Mouse (Mus musculus) lung, postnatal 0 days (tissue): ENCODE data around the gene Rbpjl. TPM values are rescaled to one million over a fixed set of nuclear protein-coding genes. Genes with fewer than 3 reads are reported as not detected.
A peak's percentile ranks its signal among the peaks of the same experiment; 100 is the strongest.

Experiments
- ATAC-seq: fragments of 200-750 bp; cut with Nextera tagmentation; 2 replicates; pipeline ENCODE4 v1.8.0; 2017; ENCODE audit warnings: moderate library complexity
- DNase-seq: peaks from one replicate; pipeline ENCODE4 v3.0.0-alpha.2; 2016; ENCODE audit warnings: low spot score
- H3K27ac ChIP-seq: fragments of 300-500 bp; sonication (generic); 2 replicates; pipeline ENCODE4 v1.5.1; 2014; ENCODE audit warnings: antibody characterized with exemption, mild to moderate bottlenecking, low read length, mixed read lengths
- H3K27me3 ChIP-seq: fragments of 300-500 bp; sonication (generic); replicated peaks from 2 replicates; pipeline ENCODE4 v1.6.1; 2014; ENCODE audit warnings: low read length, mixed read lengths; ENCODE audit not compliant: insufficient read depth
- H3K36me3 ChIP-seq: fragments of 300-500 bp; sonication (generic); 2 replicates; pipeline ENCODE4 v1.6.1; 2014; ENCODE audit warnings: low read length, mixed read lengths; ENCODE audit not compliant: insufficient read depth
- H3K4me1 ChIP-seq: fragments of 300-500 bp; sonication (generic); 2 replicates; pipeline ENCODE4 v1.6.1; 2014; ENCODE audit warnings: antibody characterized with exemption, low read depth, low read length, mixed read lengths; ENCODE audit not compliant: insufficient read depth
- H3K4me2 ChIP-seq: fragments of 300-500 bp; sonication (generic); replicated peaks from 2 replicates; pipeline ENCODE4 v1.6.1; 2014; ENCODE audit warnings: low read depth, mild to moderate bottlenecking, low read length, moderate library complexity, mixed read lengths
- H3K4me3 ChIP-seq: fragments of 300-500 bp; sonication (generic); 2 replicates; pipeline ENCODE4 v1.5.1; 2014; ENCODE audit warnings: low read depth, low read length
- H3K9ac ChIP-seq: fragments of 300-500 bp; sonication (generic); replicated peaks from 2 replicates; pipeline ENCODE4 v1.6.1; 2014; ENCODE audit warnings: low read depth, mild to moderate bottlenecking
- H3K9me3 ChIP-seq: fragments of 300-500 bp; sonication (generic); 2 replicates; pipeline ENCODE4 v1.6.1; 2016; ENCODE audit warnings: low read length, mixed read lengths
- CTCF ChIP-seq: IDR thresholded peaks from 2 replicates; pipeline ENCODE4 v1.5.1; 2016; ENCODE audit warnings: antibody characterized with exemption, mild to moderate bottlenecking
- EP300 ChIP-seq: IDR thresholded peaks from 2 replicates; pipeline ENCODE4 v1.6.1; 2016; ENCODE audit warnings: antibody characterized with exemption, mild to moderate bottlenecking, control low read depth
- WGBS: fragments of 180-500 bp; shearing (Covaris S2); extraction: QIAGEN DNeasy Blood & Tissue Kit; methylation state at CpG from one replicate; pipeline ENCODE4 v1.1.7; 2014; 5-methylcytosine and 5-hydroxymethylcytosine counted together
- polyA plus RNA-seq: library from polyadenylated mRNA; unstranded; fragments of >200 nt; fragmentation: Nextera tagmentation; extraction: Ambion mirVana; gene quantifications from 2 replicates; pipeline ENCODE4 v1.2.1, GENCODE M21; 2015

Rbpjl gene
- polyA plus RNA-seq, 1 experiment from 2014 or later: 29.7 TPM

DNA sequence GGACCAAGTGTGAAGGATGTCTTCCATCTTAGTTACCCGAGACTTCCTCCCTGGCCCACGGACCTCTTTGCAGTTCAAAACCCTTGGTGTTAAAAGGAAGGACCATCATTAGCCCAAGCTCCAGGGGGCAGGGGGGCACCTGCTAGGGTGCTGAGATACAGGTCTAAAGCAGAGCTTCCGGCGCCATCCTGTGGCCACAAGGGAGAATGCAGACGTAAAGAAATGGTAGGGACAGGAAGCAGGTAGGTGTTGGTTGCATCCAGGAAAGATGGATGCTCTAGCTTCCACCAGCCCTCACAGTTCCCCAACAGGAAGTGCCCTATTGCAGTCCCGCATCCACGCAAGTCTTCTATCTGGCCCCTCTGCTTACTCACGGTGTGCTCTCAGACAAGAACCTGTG lies 16.0 kb upstream of the Rbpjl start:
- DNase-seq: peak; percentile 66
- WGBS: 19% methylated on average over 8 of the region's 8 CpGs
- no peak overlapping the region for H3K4me2 ChIP-seq

DNA sequence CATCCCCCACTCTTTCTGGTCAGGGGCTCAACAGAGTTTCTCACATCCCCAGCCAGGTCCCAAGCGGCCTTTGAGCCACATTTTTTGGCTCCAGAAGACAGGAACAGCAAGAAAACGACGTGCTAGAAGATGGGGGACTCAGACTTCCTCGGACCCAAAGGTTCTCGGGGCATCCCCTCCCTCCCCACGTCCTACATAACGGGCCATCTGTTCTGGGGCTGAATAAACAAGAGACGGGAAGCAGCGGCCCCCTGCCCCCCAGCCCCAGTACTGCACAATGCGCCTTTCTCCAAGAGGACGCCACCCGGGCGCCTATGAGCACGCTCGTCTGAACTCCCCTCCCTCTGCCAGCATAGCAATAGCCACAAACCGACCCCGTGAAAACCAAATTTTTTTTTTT lies 13.9 kb upstream of the Rbpjl start, which contains the start of gene Slpi:
Slpi (minus strand) TSS at position 76 of the 400 bp plus-strand sequence.
- Histone ChIP-seq H3K27ac (no peak within 1 kb of the TSS), H3K9me3 (no peaks in the 10 kb centered on the region), H3K27me3 (no peaks in the 10 kb centered on the region), H3K9ac (no peak within 1 kb of the TSS; the same call in 1 of the 2 replicates), H3K4me3 (peak within 1 kb of the TSS; percentile 41), H3K4me2 (peak within 1 kb of the TSS; percentile 70), H3K36me3 (no peaks in the 10 kb centered on the region), H3K4me1 (peaks cover 19% of the 10 kb centered on the region; the same call in 1 of the 2 replicates)
- DNase-seq (no peak), ATAC-seq (peak; percentile 34)
- TF ChIP-seq CTCF (no peak), EP300 (no peak)
- WGBS: 5% methylated on average over 17 of the region's 17 CpGs

More for the DNA sequence above, 16.0 kb upstream of the Rbpjl start:
- Histone ChIP-seq H3K9me3 (no peaks in the 10 kb centered on the region), H3K27me3 (no peaks in the 10 kb centered on the region), H3K9ac (no peak overlapping the region), H3K4me3 (no peak overlapping the region), H3K36me3 (no peaks in the 10 kb centered on the region), H3K4me1 (peaks cover 19% of the 10 kb centered on the region; the same call in 1 of the 2 replicates), H3K27ac (no peak overlapping the region)
- TF ChIP-seq EP300: no peak
- TF ChIP-seq CTCF: peak; percentile 82
- ATAC-seq: no peak

- H3K36me3 ChIP-seq: no peaks in the 10 kb centered on the region
- H3K4me3 ChIP-seq: peak overlapping the region; percentile 41
- peak; percentile 81 for DNase-seq
- H3K27ac ChIP-seq: no peak overlapping the region
- H3K4me2 ChIP-seq: peak overlapping the region; percentile 70
- TF ChIP-seq EP300: no peak
- TF ChIP-seq CTCF: peak; percentile 88
- WGBS: 2% methylated on average over 27 of the region's 30 CpGs
- ATAC-seq: peak; percentile 65
- H3K27me3 ChIP-seq: no peaks in the 10 kb centered on the region
- no peak overlapping the region; the same call in 1 of the 2 replicates for H3K9ac ChIP-seq
- H3K4me1 ChIP-seq: peaks cover 19% of the 10 kb centered on the region; the same call in 1 of the 2 replicates
- no peaks in the 10 kb centered on the region for H3K9me3 ChIP-seq
These were observed 13.4 kb upstream of the Rbpjl start for GRCm38 (mm10) chr2:164389499-164389898.

- no peak overlapping the region for H3K4me2 ChIP-seq
- H3K9ac ChIP-seq: no peak overlapping the region
- H3K9me3 ChIP-seq: no peaks in the 10 kb centered on the region
- no peak overlapping the region for H3K4me3 ChIP-seq
- DNase-seq (no peak), ATAC-seq (no peak)
- H3K27ac ChIP-seq: no peak overlapping the region
- TF ChIP-seq EP300 (no peak), CTCF (no peak)
- peaks cover 8% of the 10 kb centered on the region; the same call in 1 of the 2 replicates for H3K4me1 ChIP-seq
- WGBS: 78% methylated on average over 29 of the region's 29 CpGs
- no peaks in the 10 kb centered on the region for H3K27me3 ChIP-seq
- H3K36me3 ChIP-seq: no peaks in the 10 kb centered on the region
These were observed 9.8 kb upstream of the Rbpjl start for GRCm38 (mm10) chr2:164393126-164393525.

- ATAC-seq (no peak), DNase-seq (no peak)
- no peak overlapping the region for H3K4me3 ChIP-seq
- H3K9ac ChIP-seq: no peak overlapping the region
- peaks cover 9% of the 10 kb centered on the region; the same call in 1 of the 2 replicates for H3K27me3 ChIP-seq
- no peaks in the 10 kb centered on the region for H3K4me1 ChIP-seq
- WGBS: 88% methylated on average over 7 of the region's 7 CpGs
- no peaks in the 10 kb centered on the region for H3K36me3 ChIP-seq
- no peak overlapping the region for H3K4me2 ChIP-seq
- no peak overlapping the region for H3K27ac ChIP-seq
- TF ChIP-seq EP300 (no peak), CTCF (no peak)
- no peaks in the 10 kb centered on the region for H3K9me3 ChIP-seq
These were observed 6.9 kb upstream of the Rbpjl start for GRCm38 (mm10) chr2:164396076-164396475.

DNA sequence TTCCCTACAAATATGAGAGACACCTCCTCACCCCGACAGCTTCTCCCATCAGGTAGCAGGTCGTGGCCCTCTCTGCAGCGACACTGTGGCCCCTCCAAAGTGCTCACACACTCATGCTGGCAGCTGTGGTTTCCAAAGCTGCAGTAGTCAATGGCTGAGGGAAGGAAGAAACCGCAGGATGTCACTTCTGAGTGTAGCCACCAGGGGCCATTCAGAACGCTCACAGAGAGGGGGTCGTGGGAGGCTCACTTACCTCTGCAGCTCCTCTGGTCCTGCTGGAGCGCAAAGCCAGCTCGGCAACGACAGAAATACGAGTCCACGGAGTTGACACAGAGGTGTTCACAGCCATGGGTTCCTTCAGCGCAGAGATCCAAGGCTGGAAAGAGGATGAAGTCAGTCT lies 6.0 kb upstream of the Rbpjl start:
- Histone ChIP-seq H3K27me3 (peaks cover 14% of the 10 kb centered on the region), H3K36me3 (no peaks in the 10 kb centered on the region), H3K4me1 (no peaks in the 10 kb centered on the region), H3K9me3 (no peaks in the 10 kb centered on the region), H3K9ac (no peak overlapping the region), H3K27ac (no peak overlapping the region), H3K4me2 (no peak overlapping the region), H3K4me3 (no peak overlapping the region)
- no peak for TF ChIP-seq EP300
- no peak for TF ChIP-seq CTCF
- DNase-seq (no peak), ATAC-seq (no peak)
- WGBS: 75% methylated on average over 12 of the region's 12 CpGs
